Mouse (Mus musculus) liver, postnatal 0 days (tissue): ENCODE results near the gene Tnnt2.

Experiments
- CTCF ChIP-seq: sonication (generic); IDR thresholded peaks from 2 replicates; pipeline ENCODE4 v1.5.1; 2016; ENCODE audit warnings: antibody characterized with exemption, low read depth
- EP300 ChIP-seq: IDR thresholded peaks from 2 replicates; pipeline ENCODE4 v1.6.1; 2016; ENCODE audit warnings: antibody characterized with exemption, low read depth, mild to moderate bottlenecking

- no peak for TF ChIP-seq EP300
- no peak for TF ChIP-seq CTCF
Measured at GRCm38 (mm10) chr1:135834983-135835382, 1.2 kb upstream of the Tnnt2 start.
